Mouse (Mus musculus) 3T3-L1 (cell line): ENCODE results near the gene Fam19a1.

Source experiments
- DNase-seq: peaks from one replicate; pipeline ENCODE4 v3.0.0-alpha.2; 2015; ENCODE audit warnings: low read depth, low spot score

The Fam19a1 gene

GRCm38 (mm10) chr6:96437814-96438213 lies 324.9 kb downstream of the Fam19a1 start:
- DNase-seq: no peak

- DNase-seq: no peak
These were observed 326.5 kb downstream of the Fam19a1 start for GRCm38 (mm10) chr6:96439419-96439818.

GRCm38 (mm10) chr6:96441971-96442370 lies 329.0 kb downstream of the Fam19a1 start:
- no peak for DNase-seq

- DNase-seq: no peak
These were observed 334.5 kb downstream of the Fam19a1 start for GRCm38 (mm10) chr6:96447466-96447865.

GRCm38 (mm10) chr6:96456266-96456665 lies 343.3 kb downstream of the Fam19a1 start:
- no peak for DNase-seq

- DNase-seq: no peak
These were observed 344.8 kb downstream of the Fam19a1 start for GRCm38 (mm10) chr6:96457590-96458259.

GRCm38 (mm10) chr6:96459041-96459440 lies 346.1 kb downstream of the Fam19a1 start:
- no peak for DNase-seq

- DNase-seq: no peak
These were observed 386.5 kb downstream of the Fam19a1 start for GRCm38 (mm10) chr6:96499464-96499863.

GRCm38 (mm10) chr6:96541600-96541999 lies 428.6 kb downstream of the Fam19a1 start:
- no peak for DNase-seq

GRCm38 (mm10) chr6:96544832-96545231 lies 431.9 kb downstream of the Fam19a1 start:
- no peak for DNase-seq

GRCm38 (mm10) chr6:96550431-96550830 lies 437.5 kb downstream of the Fam19a1 start:
- DNase-seq: no peak

- no peak for DNase-seq
These were observed 465.7 kb downstream of the Fam19a1 start for GRCm38 (mm10) chr6:96578649-96579048.

GRCm38 (mm10) chr6:96580726-96581125 lies 467.8 kb downstream of the Fam19a1 start:
- DNase-seq: no peak

GRCm38 (mm10) chr6:96581187-96581586 lies 468.2 kb downstream of the Fam19a1 start:
- DNase-seq: no peak

- no peak for DNase-seq
These were observed 474.5 kb downstream of the Fam19a1 start for GRCm38 (mm10) chr6:96587427-96587826.

GRCm38 (mm10) chr6:96593031-96593430 lies 480.1 kb downstream of the Fam19a1 start:
- no peak for DNase-seq

GRCm38 (mm10) chr6:96595201-96595600 lies 482.2 kb downstream of the Fam19a1 start:
- DNase-seq: no peak

GRCm38 (mm10) chr6:96624196-96624595 lies 511.2 kb downstream of the Fam19a1 start:
- no peak for DNase-seq

GRCm38 (mm10) chr6:96631518-96631917 lies 518.6 kb downstream of the Fam19a1 start:
- DNase-seq: no peak

GRCm38 (mm10) chr6:96632243-96632642 lies 519.3 kb downstream of the Fam19a1 start:
- DNase-seq: no peak

- no peak for DNase-seq
These were observed 522.7 kb downstream of the Fam19a1 start for GRCm38 (mm10) chr6:96635663-96636062.

- peak; percentile 4 for DNase-seq
These were observed 535.8 kb downstream of the Fam19a1 start for GRCm38 (mm10) chr6:96648742-96649141.

- no peak for DNase-seq
These were observed 536.3 kb downstream of the Fam19a1 start for GRCm38 (mm10) chr6:96649267-96649666.

GRCm38 (mm10) chr6:96666311-96666710 lies 553.4 kb downstream of the Fam19a1 start:
- DNase-seq: no peak
